Mouse (Mus musculus) thymus, adult 2 months (tissue): ENCODE results near the gene Pcdh19.
"Not testable (repeated sequence)": the region's sequence is repeated elsewhere in the genome, so short reads cannot be mapped to it uniquely, and the experiment has no call there.

Experiments used
- CTCF ChIP-seq: fragments of 200-500 bp; IDR thresholded peaks from 2 replicates; pipeline ENCODE4 v1.5.1; 2012; ENCODE audit warnings: mild to moderate bottlenecking, control low read depth, low read length, moderate library complexity, borderline replicate concordance; ENCODE audit not compliant: control insufficient read depth, poor library complexity, insufficient read depth; ENCODE audit errors: extremely low read depth
- POLR2A ChIP-seq: fragments of 200-500 bp; IDR thresholded peaks from 2 replicates; pipeline ENCODE4 v1.6.1; 2012; ENCODE audit warnings: mild to moderate bottlenecking, low read length, control low read depth, moderate library complexity; ENCODE audit not compliant: control insufficient read depth, poor library complexity, insufficient read depth; ENCODE audit errors: extremely low read depth

DNA sequence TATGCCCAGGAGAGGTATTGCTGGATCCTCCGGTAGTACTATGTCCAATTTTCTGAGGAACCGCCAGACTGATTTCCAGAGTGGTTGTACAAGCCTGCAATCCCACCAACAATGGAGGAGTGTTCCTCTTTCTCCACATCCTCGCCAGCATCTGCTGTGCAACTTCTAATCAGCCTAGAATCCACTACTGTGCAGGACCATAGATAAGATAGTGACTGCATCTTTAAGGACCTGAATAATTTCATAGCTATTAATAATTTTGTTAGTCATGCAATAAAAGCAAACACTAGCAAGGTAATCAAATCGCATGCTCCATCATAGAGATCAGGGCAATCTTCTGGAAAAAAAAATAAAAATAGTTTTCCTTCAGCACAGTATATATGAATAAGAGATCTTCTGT, 9.1 kb upstream of the Pcdh19 start:
- TF ChIP-seq CTCF, POLR2A: not testable (repeated sequence)
